9 mouse cellular contexts compared by ENCODE assay signal in genomic region chr4:98104161-98104560, GRCm38 (mm10).
DNase-seq lines count a peak whose midpoint lies in the region; ATAC-seq and TF ChIP-seq lines count a peak whose summit lies in the region.
"Had no signal": no experiment of that assay in that cellular context is flagged by ENCODE, and none has a peak within 500 bp of the region (broad histone marks: within the 10 kb centered on the region; RNA-seq: fewer than 3 reads in every experiment).

No protein-coding gene starts in this region.

- H3K9me3 ChIP-seq in midbrain, embryonic 12.5 days: no peaks in the 10 kb centered on the region
- H3K9me3 ChIP-seq in midbrain, embryonic 11.5 days (ENCODE audit: control insufficient read depth, low read length): no peaks in the 10 kb centered on the region
- no peaks in the 10 kb centered on the region for H3K9me3 ChIP-seq in forebrain, embryonic 13.5 days (replicated peaks)
- H3K9me3 ChIP-seq: lung, embryonic 15.5 days had no signal

- H3K4me1 ChIP-seq in midbrain, embryonic 12.5 days: peaks cover 84% of the 10 kb centered on the region
- H3K4me1 ChIP-seq in midbrain, embryonic 11.5 days (ENCODE audit: control insufficient read depth, insufficient read depth, low read length): peaks cover 62% of the 10 kb centered on the region
- peaks cover 98% of the 10 kb centered on the region for H3K4me1 ChIP-seq in forebrain, embryonic 13.5 days

- no peak for ATAC-seq in midbrain, embryonic 12.5 days (ENCODE audit: low FRiP score, low read depth)
- ATAC-seq in midbrain, embryonic 11.5 days (ENCODE audit: low FRiP score): no peak
- no peak for ATAC-seq in forebrain, embryonic 13.5 days

- peak overlapping the region; percentile 70 for H3K27ac ChIP-seq in midbrain, embryonic 12.5 days (replicated peaks)
- no peak overlapping the region for H3K27ac ChIP-seq in midbrain, embryonic 11.5 days (ENCODE audit: low read depth, low read length)
- peak overlapping the region; percentile 83 for H3K27ac ChIP-seq in forebrain, embryonic 13.5 days
- H3K27ac ChIP-seq: lung, embryonic 15.5 days had no signal

- no peak overlapping the region for H3K9ac ChIP-seq in midbrain, embryonic 12.5 days (replicated peaks)
- no peak overlapping the region for H3K9ac ChIP-seq in midbrain, embryonic 11.5 days (ENCODE audit: low read length)
- 0 out of 2 replicates have a peak overlapping the region, but pooled peaks have one; percentile 14 for H3K9ac ChIP-seq in forebrain, embryonic 13.5 days
- H3K9ac ChIP-seq: lung, embryonic 15.5 days had no signal

- H3K4me3 ChIP-seq in midbrain, embryonic 12.5 days: no peak overlapping the region
- no peak overlapping the region for H3K4me3 ChIP-seq in midbrain, embryonic 11.5 days (ENCODE audit: low read depth, low read length)
- H3K4me3 ChIP-seq in forebrain, embryonic 13.5 days: no peak overlapping the region
- no peak overlapping the region for H3K4me3 ChIP-seq in myocyte
- H3K4me3 ChIP-seq: lung, embryonic 15.5 days had no signal

- WGBS in midbrain, embryonic 12.5 days: 86% methylated on average over 8 of the region's 8 CpGs
- WGBS in midbrain, embryonic 11.5 days: 78% methylated on average over 8 of the region's 8 CpGs
- WGBS in forebrain, embryonic 13.5 days: 80% methylated on average over 8 of the region's 8 CpGs

- no peaks in the 10 kb centered on the region for H3K79me2 ChIP-seq in myocyte (ENCODE audit: control insufficient read depth, insufficient read depth)

- H3K36me3 ChIP-seq in midbrain, embryonic 12.5 days: no peaks in the 10 kb centered on the region
- H3K36me3 ChIP-seq in midbrain, embryonic 11.5 days (ENCODE audit: control insufficient read depth, insufficient read depth, low read length): no peaks in the 10 kb centered on the region
- no peaks in the 10 kb centered on the region for H3K36me3 ChIP-seq in forebrain, embryonic 13.5 days (ENCODE audit: poor library complexity, severe bottlenecking)
- no peaks in the 10 kb centered on the region for H3K36me3 ChIP-seq in myocyte (ENCODE audit: control insufficient read depth, insufficient read depth)
- H3K36me3 ChIP-seq: lung, embryonic 15.5 days had no signal

- DNase-seq in midbrain, embryonic 11.5 days (ENCODE audit: low spot score, missing footprints): no peak
- DNase-seq in kidney, postnatal 10 days: peak; percentile 53
- DNase-seq in thymus, postnatal 36 days: no peak
- DNase-seq in thymus, adult 18-20 months: no peak
- no peak for DNase-seq in right cerebral cortex, adult 2 months (ENCODE audit: low spot score in 2 of 2)

- TF ChIP-seq POLR2A in myocyte (IDR thresholded peaks at IDR 0.05; ENCODE audit: insufficient read length, low read depth): no peak

- no peak overlapping the region for H3ac ChIP-seq in myocyte (ENCODE audit: control insufficient read depth, insufficient read length)

- H3K4me2 ChIP-seq in midbrain, embryonic 12.5 days (replicated peaks): no peak overlapping the region
- no peak overlapping the region for H3K4me2 ChIP-seq in midbrain, embryonic 11.5 days
- H3K4me2 ChIP-seq in forebrain, embryonic 13.5 days: no peak overlapping the region
- H3K4me2 ChIP-seq in myocyte (ENCODE audit: low read depth): no peak overlapping the region
- H3K4me2 ChIP-seq: lung, embryonic 15.5 days had no signal

- H3K27me3 ChIP-seq in midbrain, embryonic 12.5 days: peaks cover 40% of the 10 kb centered on the region
- peaks cover 9% of the 10 kb centered on the region for H3K27me3 ChIP-seq in midbrain, embryonic 11.5 days (ENCODE audit: control insufficient read depth, insufficient read depth, low read length)
- no peaks in the 10 kb centered on the region for H3K27me3 ChIP-seq in forebrain, embryonic 13.5 days
- H3K27me3 ChIP-seq in myocyte (ENCODE audit: control insufficient read depth, insufficient read depth, insufficient read length): no peaks in the 10 kb centered on the region
- H3K27me3 ChIP-seq: lung, embryonic 15.5 days had no signal

TF ChIP-seq in myocyte, 11 proteins besides CTCF, POLR2A, EP300 and RAD21:
- no peak for TF ChIP-seq MAX (IDR thresholded peaks at IDR 0.05; ENCODE audit: low read depth)
- TF ChIP-seq CEBPB (IDR thresholded peaks at IDR 0.05; ENCODE audit: insufficient read depth, poor library complexity, severe bottlenecking): 0 out of 2 replicates have a peak, but pooled peaks have one; percentile 23
